Mouse (Mus musculus): ENCODE data around the gene Ppara. TPM values are rescaled to one million over a fixed set of nuclear protein-coding genes. Genes with fewer than 3 reads are reported as not detected.

Gene Ppara
- total and polyA plus RNA-seq, 3 experiments, result 0.27 to 0.78 TPM; not detected in 1

DNA sequence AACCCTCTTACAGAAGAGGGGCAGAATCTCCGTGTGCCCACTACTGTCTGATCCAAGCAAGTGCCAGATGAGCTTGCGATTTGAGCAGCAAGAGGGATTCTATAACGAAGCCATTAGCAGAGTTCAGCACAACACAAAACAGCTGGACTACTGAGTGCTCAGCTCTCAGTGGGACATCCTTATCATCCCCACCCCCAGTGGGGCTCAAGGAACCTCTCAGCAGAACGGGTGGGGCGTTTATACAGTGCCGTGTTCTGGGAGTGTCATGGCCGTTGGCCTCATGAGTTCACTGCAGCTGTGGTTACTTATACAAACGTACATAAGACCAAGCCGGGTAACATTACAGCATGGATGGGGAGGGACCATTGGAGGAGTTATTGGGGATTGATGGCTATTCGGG lies 78.6 kb downstream of the Ppara start:
- Histone ChIP-seq H3K9ac (ENCODE audit: control insufficient read depth, low read depth, low read length, poor library complexity, severe bottlenecking) (peak overlapping the region; percentile 27; the same call in 1 of the 2 replicates), H3K36me3 (ENCODE audit: control insufficient read depth in 1 of 2, insufficient read depth in 2 of 2, low read length in 2 of 2) (peaks cover 0 to 15% of the 10 kb centered on the region in 2 experiments; a peak in 2 of 4 replicates), H3K4me3 (ENCODE audit: control insufficient read depth in 1 of 2, insufficient read depth in 1 of 2, low read depth in 2 of 2, low read length in 2 of 2) (peak overlapping the region; percentile 38 to 47), H3K27me3 (ENCODE audit: control insufficient read depth in 1 of 2, insufficient read depth in 2 of 2, low read length in 2 of 2) (no peaks in the 10 kb centered on the region), H3K27ac (ENCODE audit: control insufficient read depth, low read depth, low read length) (no peak overlapping the region; the same call in 1 of the 2 replicates), H3K79me2 (ENCODE audit: control insufficient read depth, insufficient read depth, low read length, poor library complexity) (peaks cover 2% of the 10 kb centered on the region; the same call in 1 of the 2 replicates), H3K9me3 (replicated peaks; ENCODE audit: insufficient read depth, low read length) (no peaks in the 10 kb centered on the region), H3K4me1 (ENCODE audit: control insufficient read depth in 1 of 2, insufficient read depth in 2 of 2, low read length in 2 of 2) (peaks cover 10 to 21% of the 10 kb centered on the region in 2 experiments)
- TF ChIP-seq E2F4 (IDR thresholded peaks at IDR 0.05; ENCODE audit: borderline replicate concordance, low read depth, low read length) (no peak), HCFC1 (IDR thresholded peaks at IDR 0.05; ENCODE audit: low read depth, low read length) (no peak), SIN3A (IDR thresholded peaks at IDR 0.05; ENCODE audit: low read length) (peak; percentile 47; the same call in 1 of the 2 replicates), TBP (IDR thresholded peaks at IDR 0.05; ENCODE audit: low read depth, low read length) (0 out of 2 replicates have a peak, but pooled peaks have one; percentile 27), SMC3 (IDR thresholded peaks at IDR 0.05; ENCODE audit: low read depth, low read length) (no peak), ETS1 (IDR thresholded peaks at IDR 0.05; ENCODE audit: low read depth, low read length) (0 out of 2 replicates have a peak, but pooled peaks have one; percentile 25), MYC (IDR thresholded peaks at IDR 0.05; ENCODE audit: low read depth, low read length) (no peak), MAX (IDR thresholded peaks at IDR 0.05; ENCODE audit: low read length) (no peak), MAZ (IDR thresholded peaks at IDR 0.05; ENCODE audit: low read depth, low read length) (no peak), GATA1 (IDR thresholded peaks at IDR 0.05; ENCODE audit: low read depth, low read length) (peak; percentile 46), POLR2A (IDR thresholded peaks at IDR 0.05; ENCODE audit: control insufficient read depth in 1 of 2, insufficient read depth in 1 of 2, low read depth in 1 of 2, low read length in 2 of 2, poor library complexity in 1 of 2) (peak in 1 of 2 experiments; percentile 26; a peak in 1 of 4 replicates), NRF1 (IDR thresholded peaks at IDR 0.05; ENCODE audit: insufficient read depth, low read depth, low read length, poor library complexity, severe bottlenecking) (no peak), UBTF (IDR thresholded peaks at IDR 0.05; ENCODE audit: borderline replicate concordance, insufficient read depth, low read depth, low read length) (no peak), TAL1 (IDR thresholded peaks at IDR 0.05; ENCODE audit: low read length) (no peak), MXI1 (IDR thresholded peaks at IDR 0.05; ENCODE audit: low read depth, low read length) (no peak), CTCF (IDR thresholded peaks at IDR 0.05 in 2 of 3, conservative IDR thresholded peaks at IDR 0.05 in 1 of 3; ENCODE audit: control insufficient read depth in 1 of 3, insufficient read depth in 1 of 3, low read depth in 2 of 3, low read length in 3 of 3, poor library complexity in 1 of 3, severe bottlenecking in 1 of 3) (no peak), NELFE (IDR thresholded peaks at IDR 0.05; ENCODE audit: low read depth, low read length) (no peak), POLR2AphosphoS5 (IDR thresholded peaks at IDR 0.05; ENCODE audit: borderline replicate concordance, low read depth, low read length) (no peak)
- DNase-seq (ENCODE audit: low read depth, low spot score), result peak; percentile 68

DNA sequence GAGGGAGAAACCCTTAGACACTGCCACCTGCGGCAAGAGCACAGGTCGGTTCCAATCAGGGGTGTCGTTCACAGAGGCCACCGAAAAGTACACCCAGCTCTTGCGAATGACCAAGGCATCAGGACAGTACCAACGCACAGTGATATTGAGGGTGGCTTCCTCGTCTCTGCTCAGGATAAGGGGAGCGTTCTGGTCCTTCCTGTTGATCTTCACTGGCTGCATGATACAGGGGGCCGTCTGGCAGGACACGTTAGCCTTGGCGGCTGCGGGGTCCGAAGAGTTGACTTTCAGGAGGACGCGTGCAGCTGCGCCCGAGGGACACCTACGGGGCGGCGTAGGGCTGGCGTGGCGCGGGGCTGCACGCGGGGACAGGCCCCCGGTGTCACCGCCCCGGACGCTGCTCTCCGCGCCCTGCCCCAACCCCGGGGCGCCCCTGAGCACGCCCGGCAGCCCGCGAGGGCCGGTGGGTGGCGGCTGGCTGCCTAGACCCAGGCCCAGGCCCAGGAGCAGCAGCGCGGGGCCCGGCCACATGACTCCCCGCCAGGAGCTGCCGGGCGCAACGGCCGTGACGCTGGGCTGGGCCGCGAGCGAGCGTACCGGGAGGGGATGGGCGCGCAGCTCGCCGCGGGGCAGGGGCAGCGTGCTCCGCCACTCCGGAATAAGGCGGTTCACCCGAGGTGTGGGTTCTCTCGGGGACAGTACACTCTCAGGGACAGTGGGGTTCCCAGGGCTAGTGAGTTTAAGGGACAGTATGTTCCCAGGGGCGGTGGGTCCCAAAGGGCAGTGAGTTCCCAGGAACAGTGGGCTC lies 86.6 kb downstream of the Ppara start, which contains the start of gene Pkdrej:
Gene Pkdrej, minus strand, starts transcription at position 532 of the 808 bp plus-strand sequence.
- peaks cover 0 to 3% of the 10 kb centered on the region in 2 experiments; a peak in 1 of 4 replicates for H3K36me3 ChIP-seq (ENCODE audit: control insufficient read depth in 1 of 2, insufficient read depth in 2 of 2, low read length in 2 of 2)
- DNase-seq (ENCODE audit: low read depth, low spot score), result peak; percentile 44
- peaks cover 0 to 4% of the 10 kb centered on the region in 2 experiments; a peak in 1 of 4 replicates for H3K4me1 ChIP-seq (ENCODE audit: control insufficient read depth in 1 of 2, insufficient read depth in 2 of 2, low read length in 2 of 2)
- peak in 1 of 2 experiments; percentile 67; a peak in 3 of 4 replicates for TF ChIP-seq POLR2A (IDR thresholded peaks at IDR 0.05; ENCODE audit: control insufficient read depth in 1 of 2, insufficient read depth in 1 of 2, low read depth in 1 of 2, low read length in 2 of 2, poor library complexity in 1 of 2)
- TF ChIP-seq SIN3A (IDR thresholded peaks at IDR 0.05; ENCODE audit: low read length), result 0 out of 2 replicates have a peak, but pooled peaks have one; percentile 36
- TF ChIP-seq NELFE (IDR thresholded peaks at IDR 0.05; ENCODE audit: low read depth, low read length), result peak; percentile 30; the same call in 1 of the 2 replicates
- no peak; the same call in 1 of the 2 replicates for TF ChIP-seq MAX (IDR thresholded peaks at IDR 0.05; ENCODE audit: low read length)
- TF ChIP-seq ZMIZ1 (IDR thresholded peaks at IDR 0.05; ENCODE audit: low read depth, low read length), result 0 out of 2 replicates have a peak, but pooled peaks have one; percentile 29
- TF ChIP-seq ZKSCAN1 (IDR thresholded peaks at IDR 0.05; ENCODE audit: low read depth, low read length), result no peak
- peak within 1 kb of the TSS; percentile 56 to 78 for H3K4me3 ChIP-seq (ENCODE audit: control insufficient read depth in 1 of 2, insufficient read depth in 1 of 2, low read depth in 2 of 2, low read length in 2 of 2)
- peak within 1 kb of the TSS; percentile 76 for H3K9ac ChIP-seq (ENCODE audit: control insufficient read depth, low read depth, low read length, poor library complexity, severe bottlenecking)
- H3K27me3 ChIP-seq (ENCODE audit: control insufficient read depth in 1 of 2, insufficient read depth in 2 of 2, low read length in 2 of 2), result no peaks in the 10 kb centered on the region
- H3K79me2 ChIP-seq (ENCODE audit: control insufficient read depth, insufficient read depth, low read length, poor library complexity), result no peaks in the 10 kb centered on the region; the same call in 1 of the 2 replicates
- no peaks in the 10 kb centered on the region for H3K9me3 ChIP-seq (replicated peaks; ENCODE audit: insufficient read depth, low read length)
- H3K27ac ChIP-seq (ENCODE audit: control insufficient read depth, low read depth, low read length), result no peak within 1 kb of the TSS

Measured in MEL (cell line).